Mouse (Mus musculus) heart, adult 8-10 months (tissue): ENCODE measurements around the gene Ostm1. TPM values are rescaled to one million over a fixed set of nuclear protein-coding genes. Genes with fewer than 3 reads are reported as not detected.

ENCODE experiments used
- DNase-seq: peaks from one replicate; pipeline ENCODE4 v3.0.0; 2022; ENCODE audit warnings: low spot score
- total RNA-seq, 4 experiments: library from RNA; stranded (reverse); gene quantifications; 2 replicates each; pipeline ENCODE4 v1.2.4; 2022

Gene Ostm1
- total RNA-seq, 4 experiments from 2014 or later, result 20.3 to 23.7 (median 21.8) TPM

DNA sequence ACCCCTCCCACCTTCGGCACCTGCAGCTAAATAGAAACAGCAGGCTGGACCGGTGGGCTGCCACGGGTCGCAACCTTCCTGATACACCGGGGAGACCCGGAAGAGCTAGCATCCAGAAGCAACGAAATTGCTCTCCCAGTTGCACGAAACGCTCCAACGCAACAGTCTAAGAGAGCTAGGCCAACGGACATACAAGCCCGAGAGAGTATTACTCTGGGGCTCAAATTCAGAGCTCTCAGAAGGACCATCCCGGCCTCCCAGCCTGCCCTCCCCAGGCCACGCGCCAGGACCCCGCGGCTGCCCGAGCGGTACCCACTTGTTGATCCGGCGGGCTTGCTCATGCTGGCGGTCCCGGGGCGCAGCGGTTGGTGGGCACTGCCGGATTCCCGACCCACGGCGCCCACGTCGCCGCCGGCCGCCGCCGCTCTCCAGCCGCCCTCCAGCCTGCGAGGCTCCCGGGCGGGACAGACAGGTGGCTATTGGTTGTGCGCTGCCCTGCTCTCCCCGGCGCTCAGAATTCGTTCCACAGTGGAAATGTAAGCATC lies 984 bp upstream of the Ostm1 start:
- no peak for DNase-seq

GRCm38 (mm10) chr10:42583902-42584435 lies 347 bp downstream of the Ostm1 start:
- DNase-seq, result no peak

GRCm38 (mm10) chr10:42584436-42584983 lies 888 bp downstream of the Ostm1 start:
- DNase-seq, result no peak

DNA sequence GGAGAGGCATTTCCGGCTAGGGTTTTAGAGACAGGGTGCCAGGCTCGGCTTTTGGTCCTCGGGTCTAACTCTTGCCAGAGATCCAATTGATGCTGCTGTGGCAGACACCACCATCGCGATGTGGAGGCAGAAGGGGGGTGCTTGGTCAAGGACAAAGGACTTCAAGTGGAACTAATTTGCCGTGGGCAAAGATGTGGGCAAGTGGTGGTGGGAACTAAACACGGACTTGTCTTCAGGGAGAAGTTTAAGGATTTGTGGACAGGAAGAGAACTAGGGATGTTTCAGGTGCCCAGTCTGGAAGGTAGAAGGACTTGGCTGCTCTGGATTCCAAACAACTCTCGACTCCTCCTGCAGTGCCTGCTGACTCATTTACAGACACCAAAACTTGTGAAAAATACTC lies 1.5 kb downstream of the Ostm1 start:
- no peak for DNase-seq

- no peak for DNase-seq
Observed at GRCm38 (mm10) chr10:42585596-42586305, 2.1 kb downstream of the Ostm1 start.

DNA sequence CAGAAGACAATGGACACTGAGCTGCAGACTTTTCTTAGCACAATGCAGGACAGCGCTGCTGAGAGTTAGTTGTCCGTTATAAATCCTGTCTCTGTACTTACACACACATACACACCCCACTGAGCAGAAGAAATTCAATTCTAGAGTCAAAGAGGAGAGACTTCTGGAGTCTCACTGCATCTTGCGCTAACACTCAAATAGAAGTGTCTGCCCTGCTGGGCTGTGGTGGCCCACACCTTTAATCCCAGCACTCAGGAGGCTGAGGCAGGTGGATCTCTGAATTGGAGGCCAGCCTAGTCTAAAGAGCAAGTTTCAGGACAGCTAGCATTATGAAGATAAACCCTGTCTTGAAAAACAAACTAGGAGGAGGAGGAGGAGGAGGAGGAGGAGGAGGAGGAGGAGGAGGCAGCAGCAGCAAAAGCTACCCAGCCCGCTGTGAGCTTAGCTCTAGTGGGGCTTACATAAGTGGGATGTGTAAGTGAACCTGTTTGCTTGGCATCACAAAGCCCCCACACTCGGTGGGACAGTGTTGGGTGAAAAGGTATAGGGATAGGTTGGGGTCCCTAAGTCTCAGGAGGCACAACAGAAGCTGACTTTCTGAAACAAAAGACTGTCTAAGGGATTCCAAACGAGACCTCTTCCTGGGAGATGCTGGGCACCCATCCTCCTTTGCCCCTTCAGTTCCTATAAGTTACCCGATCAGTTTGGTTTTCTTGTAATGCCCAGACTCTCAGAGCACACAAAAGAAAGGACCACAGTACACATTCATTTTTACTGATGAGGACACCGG lies 4.5 kb downstream of the Ostm1 start:
- no peak for DNase-seq

DNA sequence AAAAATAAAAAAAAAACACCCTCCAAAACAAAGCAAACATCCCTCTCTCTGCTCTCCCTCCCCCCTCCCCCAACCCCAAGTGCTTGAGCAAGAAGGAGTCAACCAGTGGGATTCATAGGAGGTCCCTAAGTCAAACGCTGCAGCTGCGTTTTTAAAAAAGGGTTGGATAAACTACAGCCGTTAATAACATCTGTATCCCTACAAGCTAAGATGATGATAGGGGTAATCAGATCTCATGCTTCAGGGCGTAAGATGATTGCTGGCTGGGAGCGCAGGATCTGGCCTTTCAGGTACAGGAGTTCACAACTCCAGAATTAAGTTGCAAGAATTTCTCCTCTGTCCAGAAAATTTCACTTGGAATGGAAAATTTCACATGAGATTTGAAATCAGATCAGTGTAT lies 5.9 kb downstream of the Ostm1 start:
- no peak for DNase-seq

DNA sequence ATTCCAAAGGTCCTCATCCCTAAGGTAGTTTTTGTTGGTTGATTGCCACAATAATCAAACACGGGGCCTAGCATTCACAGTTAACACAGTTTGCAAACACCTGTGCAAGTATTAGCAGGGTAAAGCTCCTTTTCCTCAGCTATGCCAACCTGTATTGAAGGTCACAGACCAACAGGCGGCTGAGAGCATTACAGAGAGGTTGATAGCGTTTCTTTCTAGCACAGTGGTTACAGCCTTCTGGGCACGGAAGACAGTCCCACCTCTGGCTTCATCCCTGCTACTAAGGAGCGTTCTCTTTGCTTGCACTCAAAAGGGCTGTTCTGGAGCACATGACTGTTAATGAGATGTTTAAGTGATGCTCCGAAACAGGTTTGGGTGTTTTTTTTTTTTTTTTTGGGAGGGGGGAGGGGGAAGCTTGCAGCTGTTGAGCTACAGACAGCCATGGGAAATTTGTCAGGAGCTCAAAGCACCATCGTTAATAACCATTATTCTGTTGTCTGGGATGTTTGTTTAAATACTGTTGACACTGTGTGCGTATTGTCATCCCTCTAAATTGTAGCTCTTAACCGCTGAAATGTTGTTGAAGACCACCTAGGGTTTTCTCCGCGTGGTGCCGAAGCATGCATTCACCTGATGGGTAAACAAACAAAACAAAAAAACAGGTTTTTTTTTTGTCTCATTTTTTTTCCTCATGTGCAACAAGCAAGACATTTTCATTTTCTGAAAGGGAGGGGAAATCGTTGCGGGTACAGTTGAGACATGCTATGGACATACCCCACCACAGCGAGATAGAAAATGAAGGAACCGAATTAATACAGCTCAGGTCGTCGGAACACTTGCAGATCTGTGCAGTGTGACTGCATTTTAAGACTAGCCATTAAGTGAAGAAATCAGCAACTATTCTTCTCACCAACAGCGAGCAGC lies 6.9 kb downstream of the Ostm1 start:
- DNase-seq, result no peak

DNA sequence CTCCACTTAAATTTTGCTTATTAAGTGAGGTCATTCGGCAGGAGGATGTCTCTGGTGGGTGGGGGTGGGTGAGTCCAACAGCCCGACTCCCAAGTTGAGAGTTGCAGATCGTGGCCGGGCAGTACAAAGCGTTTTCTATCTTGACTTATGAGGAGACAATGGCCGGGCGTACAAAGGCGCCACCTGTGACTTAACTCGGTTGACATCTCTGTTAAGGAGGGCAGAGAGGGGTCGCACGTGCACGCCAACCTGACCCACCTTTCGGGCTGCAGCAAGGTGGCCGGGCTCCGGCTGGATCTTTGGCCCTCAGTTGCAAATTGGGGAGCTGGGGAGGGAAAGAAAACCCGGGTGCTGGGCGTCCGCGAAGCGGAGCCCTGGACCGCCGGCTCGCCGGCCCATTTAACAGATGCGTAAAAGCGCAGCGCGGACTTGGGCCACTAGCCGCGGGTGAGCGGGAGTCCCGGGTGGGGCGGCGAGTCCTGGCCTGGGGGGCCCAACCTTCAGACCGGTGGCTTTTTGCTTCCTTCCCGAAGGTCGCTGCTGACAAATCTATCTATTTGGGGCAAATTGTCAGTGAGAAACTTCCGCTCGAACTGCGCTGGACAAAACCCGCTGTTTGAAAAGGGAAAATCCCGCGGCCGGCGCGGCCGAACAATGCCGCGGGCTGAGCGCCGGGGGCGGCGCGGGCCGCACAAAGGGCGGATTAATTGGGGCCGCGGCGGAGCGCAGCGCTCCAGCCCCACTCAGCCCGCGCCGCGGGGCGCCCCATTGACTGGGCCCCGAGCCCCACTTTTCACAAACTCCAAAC lies 7.8 kb downstream of the Ostm1 start:
- no peak for DNase-seq

DNA sequence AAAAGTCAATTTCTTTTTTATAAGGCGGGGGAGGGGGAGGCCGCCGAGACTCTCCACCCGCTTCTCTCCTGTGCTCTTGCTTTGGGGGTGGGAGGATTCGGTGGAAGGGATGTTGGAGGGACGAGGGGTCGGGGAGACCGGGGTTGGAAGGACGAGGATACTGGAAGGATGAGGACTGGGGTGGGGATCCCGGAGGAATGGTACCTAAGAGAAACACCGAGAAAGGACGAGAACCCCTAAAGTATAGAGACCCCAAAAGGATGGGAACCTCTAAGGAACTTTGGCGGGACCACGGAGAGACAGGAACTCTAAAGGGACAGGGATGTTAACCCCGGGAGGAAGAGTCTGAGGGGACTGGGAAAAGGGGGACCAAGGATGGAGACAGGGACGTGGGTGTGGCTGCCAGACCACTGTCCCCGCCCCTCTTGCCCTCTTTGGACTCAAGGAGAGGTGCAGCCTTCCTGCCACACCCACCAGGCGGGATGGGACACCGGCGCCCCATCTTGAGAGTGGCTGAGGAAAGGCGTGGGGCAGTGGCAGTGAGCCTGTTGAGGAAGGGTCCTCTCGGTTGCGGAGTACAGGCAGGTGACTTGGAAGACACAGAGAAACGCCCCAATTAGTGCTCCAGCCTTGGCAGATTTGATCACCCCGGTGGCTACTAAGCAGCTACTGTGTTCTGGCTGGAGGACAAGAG lies 8.5 kb downstream of the Ostm1 start:
- DNase-seq, result no peak

DNA sequence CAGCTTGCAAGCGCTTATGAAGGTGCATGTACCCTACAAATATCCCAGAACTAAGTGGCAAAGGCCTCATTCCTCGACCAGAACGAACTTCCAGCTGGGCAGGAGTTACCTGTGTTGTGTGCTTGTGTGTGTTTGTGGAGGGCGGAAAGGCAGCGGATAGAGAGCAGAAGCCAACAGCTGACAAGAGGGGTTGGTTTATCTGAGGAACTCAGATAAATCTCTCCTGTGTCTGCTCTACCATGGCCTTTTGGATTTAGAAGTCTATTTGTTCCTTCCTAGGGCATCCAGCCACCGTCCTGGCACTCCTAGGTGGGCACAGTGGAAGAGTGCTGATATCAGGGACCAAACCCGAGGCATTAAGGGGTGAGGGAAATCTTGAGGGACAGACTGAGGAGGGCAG lies 9.6 kb downstream of the Ostm1 start:
- no peak for DNase-seq

GRCm38 (mm10) chr10:42598615-42599014 lies 15.0 kb downstream of the Ostm1 start:
- no peak for DNase-seq

GRCm38 (mm10) chr10:42601556-42601955 lies 17.9 kb downstream of the Ostm1 start:
- DNase-seq, result no peak

DNA sequence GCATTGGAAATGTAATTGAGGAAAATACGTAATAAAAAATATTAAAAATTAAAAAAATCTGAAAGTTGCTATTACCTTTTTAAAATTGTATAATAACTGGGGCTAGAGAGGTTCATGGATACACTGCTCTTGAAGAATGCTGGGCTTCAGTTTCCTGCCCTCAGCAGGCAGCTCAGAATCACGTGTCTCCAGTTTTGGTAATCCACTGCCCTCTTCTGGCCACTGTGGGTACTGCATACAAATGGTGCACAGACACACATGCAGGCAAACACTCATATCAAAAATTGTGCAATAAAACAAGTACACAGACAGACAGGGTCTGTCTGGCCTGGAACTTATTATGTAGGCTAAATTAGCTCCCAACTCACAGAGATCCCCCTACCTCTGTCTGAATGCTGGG lies 21.3 kb downstream of the Ostm1 start:
- no peak for DNase-seq

GRCm38 (mm10) chr10:42606757-42607156 lies 23.1 kb downstream of the Ostm1 start:
- no peak for DNase-seq

- DNase-seq, result no peak
Observed at GRCm38 (mm10) chr10:42613075-42613474, 29.5 kb downstream of the Ostm1 start.

DNA sequence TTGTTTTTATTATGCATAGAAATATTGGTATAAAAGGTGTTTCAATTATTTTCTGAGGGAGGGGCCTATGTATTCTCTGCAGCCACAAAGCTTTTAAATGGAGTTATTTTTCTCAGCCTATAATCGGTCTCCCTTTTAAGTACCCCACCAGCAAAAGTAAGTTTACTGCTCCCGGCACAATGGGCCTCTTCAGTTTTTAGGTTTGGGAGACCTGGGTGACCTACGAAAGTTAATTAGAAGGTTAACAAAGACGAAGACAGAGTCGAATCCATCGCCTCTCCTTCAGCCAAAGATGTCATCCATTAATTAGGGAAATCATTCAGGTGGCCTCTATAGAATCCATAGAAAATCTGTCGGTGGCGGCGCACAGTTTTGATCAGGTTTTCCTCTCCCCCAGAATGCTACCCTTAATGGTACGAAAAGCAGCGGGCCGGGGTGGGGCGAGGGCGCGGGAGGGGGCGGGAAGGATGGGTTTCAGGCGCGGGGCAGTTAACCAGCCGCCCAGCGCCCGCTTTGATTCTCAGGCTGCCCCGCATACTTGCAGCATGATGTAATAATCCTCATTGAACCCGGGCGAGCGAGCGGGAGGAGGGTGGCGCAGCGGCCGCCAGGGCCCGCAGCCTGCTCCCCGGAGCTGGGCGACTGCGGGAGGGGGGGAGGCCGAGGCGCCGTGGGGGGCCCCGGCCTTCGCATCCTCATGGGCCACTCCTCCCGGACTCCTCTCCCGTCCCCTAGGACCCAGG lies 30.2 kb downstream of the Ostm1 start:
- DNase-seq, result no peak

DNA sequence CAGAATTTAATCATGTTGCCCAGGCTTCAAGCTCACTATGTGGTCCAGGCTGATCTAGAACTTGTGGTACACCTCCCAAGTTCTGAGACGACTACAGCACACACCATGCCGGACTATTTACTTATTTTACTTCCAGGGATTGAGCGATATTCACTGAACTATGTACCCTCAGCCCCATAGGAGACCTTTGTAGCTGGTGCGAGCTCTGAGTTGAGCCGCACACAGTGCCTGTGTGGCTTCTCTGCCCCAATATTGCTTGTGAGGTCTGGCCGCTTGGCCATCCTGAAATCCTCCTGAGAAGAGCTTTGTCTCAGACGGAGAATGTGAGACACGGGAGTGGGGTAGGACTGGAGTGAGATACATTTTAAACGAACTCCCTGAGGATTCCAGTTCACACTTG lies 31.1 kb downstream of the Ostm1 start:
- no peak for DNase-seq

GRCm38 (mm10) chr10:42618291-42618690 lies 34.7 kb downstream of the Ostm1 start:
- no peak for DNase-seq
